Mouse (Mus musculus) ES-E14 (cell line): ENCODE measurements around the gene Fads3.

Experiments
- CHD2 ChIP-seq: IDR thresholded peaks from 2 replicates; pipeline ENCODE4 v1.6.1; 2014; ENCODE audit warnings: mild to moderate bottlenecking, low read depth, low read length, inconsistent platforms
- HCFC1 ChIP-seq: IDR thresholded peaks from 2 replicates; pipeline ENCODE4 v1.6.1; 2012; ENCODE audit warnings: low read length, inconsistent platforms, borderline replicate concordance; ENCODE audit not compliant: insufficient read depth
- MAFK ChIP-seq: IDR thresholded peaks from 2 replicates; pipeline ENCODE4 v1.6.1; 2014; ENCODE audit warnings: mild to moderate bottlenecking, low read depth, low read length, inconsistent platforms; ENCODE audit not compliant: insufficient read depth
- ZNF384 ChIP-seq: IDR thresholded peaks from 2 replicates; pipeline ENCODE4 v1.6.1; 2012; ENCODE audit warnings: low read depth, low read length, inconsistent platforms

GRCm38 (mm10) chr19:10096371-10096876, 55.1 kb downstream of the Fads3 start:
- no peak for TF ChIP-seq CHD2
- no peak for TF ChIP-seq HCFC1
- no peak for TF ChIP-seq ZNF384
- no peak for TF ChIP-seq MAFK
